Mouse (Mus musculus) heart, embryonic 16.5 days (tissue): ENCODE data around the gene Dbx1. TPM values are rescaled to one million over a fixed set of nuclear protein-coding genes. Genes with fewer than 3 reads are reported as not detected.
A peak's percentile ranks its signal among the peaks of the same experiment; 100 is the strongest.

ENCODE experiments used
- ATAC-seq: fragments of 200-750 bp; cut with Nextera tagmentation; replicated peaks from 2 replicates; pipeline ENCODE4 v1.8.0; 2017; ENCODE audit warnings: moderate number of reproducible peaks; ENCODE audit not compliant: insufficient read depth, low FRiP score; ENCODE audit errors: extremely low read depth
- H3K27ac ChIP-seq: fragments of 300-500 bp; sonication (generic); 2 replicates; pipeline ENCODE4 v1.5.1; 2014; ENCODE audit warnings: mild to moderate bottlenecking, low read length, control low read depth, moderate library complexity
- H3K27me3 ChIP-seq: fragments of 300-500 bp; sonication (generic); 2 replicates; pipeline ENCODE4 v1.6.1; 2014; ENCODE audit warnings: low read length, mixed read lengths; ENCODE audit not compliant: control insufficient read depth, insufficient read depth
- H3K36me3 ChIP-seq: fragments of 300-500 bp; sonication (generic); 2 replicates; pipeline ENCODE4 v1.6.1; 2014; ENCODE audit not compliant: control insufficient read depth, insufficient read depth
- H3K4me1 ChIP-seq: fragments of 300-500 bp; sonication (generic); 2 replicates; pipeline ENCODE4 v1.6.1; 2014; ENCODE audit warnings: low read length, mixed read lengths; ENCODE audit not compliant: control insufficient read depth, insufficient read depth
- H3K4me2 ChIP-seq: fragments of 300-500 bp; sonication (generic); 2 replicates; pipeline ENCODE4 v1.6.1; 2014; ENCODE audit warnings: low read depth, mild to moderate bottlenecking, control low read depth, low read length
- H3K4me3 ChIP-seq: fragments of 300-500 bp; sonication (generic); 2 replicates; pipeline ENCODE4 v1.5.1; 2014; ENCODE audit warnings: mild to moderate bottlenecking, control low read depth, low read length
- H3K9ac ChIP-seq: fragments of 300-500 bp; sonication (generic); 2 replicates; pipeline ENCODE4 v1.6.1; 2014; ENCODE audit warnings: low read length, control low read depth
- H3K9me3 ChIP-seq: fragments of 300-500 bp; sonication (generic); replicated peaks from 2 replicates; pipeline ENCODE4 v1.6.1; 2016; ENCODE audit warnings: low read length; ENCODE audit not compliant: control insufficient read depth
- WGBS: fragments of 180-500 bp; shearing (Covaris S2); extraction: QIAGEN DNeasy Blood & Tissue Kit; methylation state at CpG from one replicate; pipeline ENCODE4 v1.1.7; 2014; 5-methylcytosine and 5-hydroxymethylcytosine counted together
- polyA plus RNA-seq: library from polyadenylated mRNA; unstranded; fragments of >200 nt; fragmentation: Nextera tagmentation; extraction: Ambion mirVana; gene quantifications from 2 replicates; pipeline ENCODE4 v1.2.1, GENCODE M21; 2015

Dbx1 gene
- polyA plus RNA-seq, 1 experiment from 2014 or later = not detected

DNA sequence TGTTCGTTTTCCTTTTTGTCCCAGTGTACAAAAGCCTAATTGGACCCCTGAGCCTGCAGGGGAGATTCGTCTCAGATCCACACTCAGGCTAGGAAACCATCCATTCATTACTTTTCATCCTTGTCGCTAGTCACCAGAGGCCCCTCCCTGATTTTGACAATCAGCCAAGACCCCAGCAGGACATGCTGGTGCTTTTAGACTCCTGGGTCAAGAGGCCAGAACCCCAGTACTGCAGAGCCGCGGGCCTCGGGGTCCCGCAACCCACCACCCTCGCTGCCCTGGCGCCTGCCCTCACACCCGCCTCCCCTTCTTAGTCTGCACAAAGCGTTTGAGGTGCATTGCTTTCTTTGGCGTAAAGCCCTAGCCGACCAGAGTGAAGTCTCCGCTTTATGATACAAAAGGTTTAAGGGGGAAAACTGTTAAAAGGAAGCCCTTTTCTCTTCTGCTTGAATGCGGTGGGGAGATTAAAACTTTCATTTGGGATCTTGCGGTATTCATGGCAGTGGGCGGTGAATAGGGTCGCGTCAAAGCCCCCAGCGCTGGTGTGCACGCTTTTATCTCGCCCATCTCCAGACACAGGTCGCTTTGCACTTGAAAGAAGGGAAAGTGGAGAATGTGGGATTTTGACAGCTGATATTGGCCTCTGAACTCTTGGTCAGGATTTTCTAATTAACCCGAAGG lies 25.3 kb upstream of the Dbx1 start:
- Histone ChIP-seq H3K4me1 (no peaks in the 10 kb centered on the region), H3K36me3 (no peaks in the 10 kb centered on the region), H3K4me3 (no peak overlapping the region), H3K27me3 (peaks cover 18% of the 10 kb centered on the region), H3K9me3 (no peaks in the 10 kb centered on the region), H3K9ac (no peak overlapping the region), H3K27ac (no peak overlapping the region), H3K4me2 (peak overlapping the region; percentile 31; the same call in 1 of the 2 replicates)
- 4% methylated on average over 24 of the region's 24 CpGs for WGBS
- ATAC-seq = no peak

DNA sequence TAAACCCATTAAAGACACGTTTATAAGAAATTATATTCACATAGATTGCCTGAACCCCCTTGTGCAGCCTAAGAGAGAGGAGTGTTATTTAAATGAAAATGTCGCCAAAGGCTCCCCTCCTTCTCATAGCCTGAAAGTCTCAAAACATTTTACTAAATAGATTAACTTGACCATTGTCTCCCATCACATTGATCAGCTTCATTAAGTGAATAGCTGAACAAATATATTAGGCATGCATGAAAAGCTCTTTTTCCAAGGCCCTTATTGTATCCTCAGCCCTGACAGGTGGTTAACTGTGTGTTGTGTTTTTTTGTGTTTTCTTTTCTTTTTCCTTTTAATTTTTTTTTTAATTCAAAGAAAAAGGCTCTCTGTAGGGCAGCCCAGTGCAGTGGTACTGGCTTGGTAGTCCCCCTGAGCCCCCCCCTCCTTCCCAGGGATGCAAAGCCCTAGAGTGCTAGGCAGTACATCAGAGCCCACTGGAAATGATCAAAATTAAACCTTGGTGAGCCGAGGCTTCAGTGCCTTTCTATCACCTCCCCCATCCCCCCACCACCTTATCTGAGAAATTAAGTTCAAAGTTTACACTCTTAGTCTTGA lies 4.2 kb upstream of the Dbx1 start:
- Histone ChIP-seq H3K4me3 (no peak overlapping the region), H3K9me3 (peaks cover 3% of the 10 kb centered on the region; the same call in 1 of the 2 replicates), H3K4me1 (no peaks in the 10 kb centered on the region), H3K27me3 (peaks cover 53% of the 10 kb centered on the region), H3K27ac (no peak overlapping the region), H3K9ac (no peak overlapping the region), H3K36me3 (no peaks in the 10 kb centered on the region), H3K4me2 (no peak overlapping the region)
- no peak for ATAC-seq
- WGBS = 32% methylated on average over 3 of the region's 3 CpGs

DNA sequence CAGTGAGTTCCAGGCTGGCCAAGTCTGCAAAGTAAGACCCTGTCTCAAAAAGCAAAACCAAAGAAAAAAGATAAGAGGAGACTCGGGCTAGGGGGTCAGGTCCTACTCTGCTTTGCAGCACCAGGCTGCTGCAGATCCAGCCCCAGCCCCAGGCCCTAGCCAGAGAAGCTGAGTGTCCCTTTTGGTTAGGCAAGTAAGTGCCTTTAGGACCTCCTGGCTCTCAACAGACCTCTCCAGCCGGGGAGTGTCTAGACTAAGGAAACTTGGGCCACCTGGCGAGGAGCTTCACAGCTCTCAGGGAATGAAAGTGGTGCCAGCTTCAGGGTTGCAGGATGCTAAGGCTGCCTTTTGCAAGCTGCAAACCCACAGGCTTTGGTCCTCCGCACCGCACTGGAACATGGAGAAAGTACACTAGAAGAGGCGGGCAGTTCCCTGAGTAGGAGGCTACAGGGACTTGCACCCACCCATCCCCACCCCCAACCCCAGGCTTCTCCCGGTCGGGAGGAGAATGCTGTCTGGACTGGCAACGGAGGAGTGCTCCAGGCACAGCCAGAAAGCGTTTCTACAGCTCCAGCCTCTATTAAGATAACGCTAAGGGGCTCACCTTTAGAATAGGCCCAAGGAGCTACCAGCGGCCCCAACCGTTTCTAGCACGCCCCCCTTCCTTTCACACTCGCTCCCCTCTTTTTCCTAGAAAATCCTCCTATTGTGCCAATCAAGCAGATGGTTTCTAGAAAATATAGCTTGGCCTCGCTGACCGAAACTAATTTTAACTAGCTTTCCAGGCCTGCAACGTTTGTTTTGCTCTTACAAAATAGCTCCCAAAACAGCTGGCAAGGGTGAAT lies 3.4 kb upstream of the Dbx1 start:
- no peak overlapping the region for H3K27ac ChIP-seq
- H3K9me3 ChIP-seq = no peaks in the 10 kb centered on the region
- WGBS = 23% methylated on average over 18 of the region's 18 CpGs
- H3K36me3 ChIP-seq = no peaks in the 10 kb centered on the region
- H3K4me3 ChIP-seq = no peak overlapping the region
- no peak overlapping the region for H3K4me2 ChIP-seq
- ATAC-seq = no peak
- peaks cover 59% of the 10 kb centered on the region for H3K27me3 ChIP-seq
- no peak overlapping the region for H3K9ac ChIP-seq
- no peaks in the 10 kb centered on the region for H3K4me1 ChIP-seq

DNA sequence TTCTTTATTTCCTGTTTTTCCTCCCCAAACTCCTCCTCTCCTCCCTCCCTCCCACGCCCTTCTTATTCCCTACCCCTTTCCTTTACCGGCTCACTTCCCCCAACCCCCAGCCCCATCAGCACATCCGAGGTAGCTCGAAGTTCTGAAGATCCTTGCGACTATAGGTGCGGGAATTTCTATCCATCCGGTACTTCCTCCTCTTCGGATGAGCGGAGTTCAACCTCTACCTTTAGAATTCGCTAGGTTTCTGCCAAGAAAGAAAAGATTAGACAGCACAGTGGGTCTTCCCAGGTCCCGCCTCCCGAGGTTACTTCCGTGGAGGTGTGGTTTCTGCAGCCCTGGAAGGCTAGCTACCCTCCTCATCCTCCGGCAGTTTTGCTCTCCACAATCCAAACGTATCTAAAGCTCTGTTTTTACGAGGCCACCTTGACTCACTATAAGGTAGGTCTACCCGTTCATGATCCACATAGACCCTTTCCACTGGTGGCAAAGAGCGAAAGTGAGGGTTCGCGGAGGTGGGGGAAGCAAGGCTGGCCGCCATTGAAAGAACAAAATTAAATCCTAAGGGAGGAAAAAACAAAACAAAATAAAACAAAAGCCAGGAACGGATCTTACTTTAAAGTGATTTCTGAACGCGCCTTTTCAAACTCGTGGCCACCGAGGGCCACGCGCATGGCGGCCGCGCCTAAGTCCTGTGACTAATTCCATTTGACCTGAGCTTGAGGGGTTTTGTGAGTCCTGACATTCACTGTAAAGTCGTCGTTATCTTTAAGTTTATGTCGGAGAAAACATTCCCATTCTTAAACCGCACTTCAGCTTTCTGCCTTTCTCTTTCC lies 2.5 kb upstream of the Dbx1 start:
- Histone ChIP-seq H3K27me3 (peaks cover 64% of the 10 kb centered on the region), H3K9ac (no peak overlapping the region), H3K36me3 (no peaks in the 10 kb centered on the region), H3K4me3 (peak overlapping the region; percentile 2), H3K27ac (no peak overlapping the region), H3K4me2 (peak overlapping the region; percentile 39), H3K9me3 (no peaks in the 10 kb centered on the region), H3K4me1 (peaks cover 6% of the 10 kb centered on the region)
- 3% methylated on average over 35 of the region's 35 CpGs for WGBS
- ATAC-seq = no peak

DNA sequence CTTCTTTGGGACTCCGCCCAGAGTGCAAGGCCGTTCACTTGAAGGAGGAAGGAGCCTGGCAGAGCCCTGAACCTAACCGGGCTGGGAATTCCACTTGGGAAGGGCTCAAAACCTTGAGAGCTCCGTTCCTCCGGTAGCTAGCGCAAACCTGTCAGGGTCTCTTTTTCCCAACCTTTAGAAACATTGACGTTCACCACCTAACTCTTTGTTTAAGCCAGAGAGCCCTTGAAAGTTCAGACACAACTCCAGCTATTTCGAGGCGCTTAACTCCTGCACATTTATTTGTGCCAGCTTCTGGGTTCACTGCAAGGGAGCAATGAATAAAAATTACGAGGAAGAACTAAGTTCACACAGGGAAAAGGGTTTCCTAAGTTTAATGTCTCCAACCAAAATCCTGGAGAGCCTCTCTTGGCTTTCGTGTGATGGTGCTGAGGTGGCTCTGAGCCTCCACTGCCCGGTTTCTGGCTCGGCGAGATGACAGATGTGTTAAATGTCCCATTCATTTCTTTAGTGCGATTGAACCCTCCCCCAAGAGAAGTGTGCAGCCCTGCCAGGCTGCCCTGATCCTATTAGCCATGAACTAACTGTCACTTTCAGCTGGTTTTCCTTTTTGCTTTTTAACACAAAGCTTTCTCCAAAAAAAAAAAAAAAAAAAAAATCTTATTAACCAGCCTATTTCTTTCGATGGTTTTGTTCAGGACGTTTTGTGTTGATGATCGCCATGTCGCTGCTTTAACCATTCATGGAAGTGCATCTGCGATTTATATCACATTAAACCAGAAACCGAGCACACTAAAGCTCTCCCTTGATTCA lies 1.4 kb upstream of the Dbx1 start:
- no peak for ATAC-seq
- Histone ChIP-seq H3K4me2 (no peak overlapping the region), H3K36me3 (no peaks in the 10 kb centered on the region), H3K4me1 (peaks cover 13% of the 10 kb centered on the region), H3K27ac (no peak overlapping the region), H3K9me3 (no peaks in the 10 kb centered on the region), H3K27me3 (peaks cover 70% of the 10 kb centered on the region), H3K9ac (no peak overlapping the region), H3K4me3 (no peak overlapping the region)
- WGBS = 4% methylated on average over 21 of the region's 21 CpGs

DNA sequence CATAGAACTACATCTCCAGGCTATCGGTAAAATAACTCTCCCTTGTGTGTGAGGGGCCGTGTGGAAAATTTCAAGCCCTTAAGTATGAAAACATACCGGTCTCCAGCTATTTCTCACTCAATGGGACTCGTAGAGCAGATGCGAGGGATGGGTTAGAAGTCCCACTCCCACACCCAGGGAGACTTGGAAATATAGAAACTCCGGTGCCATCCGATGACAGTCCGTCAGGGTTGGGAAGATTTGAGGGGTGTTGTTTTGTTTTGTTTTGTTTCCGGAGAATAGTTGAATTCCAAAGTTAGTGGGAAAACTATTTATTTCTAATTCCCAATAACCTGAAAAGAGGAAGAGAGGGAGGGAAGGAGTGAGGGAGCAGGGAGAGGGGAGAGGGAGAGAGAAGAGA lies 632 bp upstream of the Dbx1 start:
- H3K9me3 ChIP-seq = no peaks in the 10 kb centered on the region
- no peaks in the 10 kb centered on the region for H3K36me3 ChIP-seq
- no peak overlapping the region for H3K27ac ChIP-seq
- ATAC-seq = no peak
- peaks cover 13% of the 10 kb centered on the region for H3K4me1 ChIP-seq
- H3K9ac ChIP-seq = no peak overlapping the region
- H3K4me2 ChIP-seq = no peak overlapping the region
- no peak overlapping the region for H3K4me3 ChIP-seq
- peaks cover 75% of the 10 kb centered on the region for H3K27me3 ChIP-seq
- 5% methylated on average over 9 of the region's 9 CpGs for WGBS

DNA sequence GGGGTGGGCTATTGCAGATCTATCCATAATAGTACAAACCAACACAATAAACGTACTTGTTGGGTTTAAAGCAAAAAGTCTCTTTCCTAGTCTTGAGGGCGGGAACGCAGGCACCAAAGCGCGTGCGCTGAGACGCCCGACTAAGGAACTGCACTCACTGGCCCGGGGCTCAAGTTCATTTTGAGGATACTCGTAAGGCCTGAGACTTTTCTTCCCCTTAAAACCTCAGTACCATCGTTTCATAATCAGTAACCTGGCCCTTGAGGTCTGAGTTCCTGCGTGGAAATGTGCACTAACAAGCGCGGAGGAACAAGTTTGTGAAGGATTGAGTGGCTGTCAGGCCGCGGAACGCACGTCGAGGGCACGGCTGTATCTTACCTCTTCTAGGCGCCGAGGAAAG lies 678 bp downstream of the Dbx1 start:
- Histone ChIP-seq H3K27me3 (peaks cover 75% of the 10 kb centered on the region), H3K9ac (no peak overlapping the region), H3K36me3 (no peaks in the 10 kb centered on the region), H3K4me2 (no peak overlapping the region), H3K27ac (no peak overlapping the region), H3K4me1 (peaks cover 13% of the 10 kb centered on the region), H3K4me3 (no peak overlapping the region), H3K9me3 (no peaks in the 10 kb centered on the region)
- 2% methylated on average over 22 of the region's 22 CpGs for WGBS
- no peak for ATAC-seq

DNA sequence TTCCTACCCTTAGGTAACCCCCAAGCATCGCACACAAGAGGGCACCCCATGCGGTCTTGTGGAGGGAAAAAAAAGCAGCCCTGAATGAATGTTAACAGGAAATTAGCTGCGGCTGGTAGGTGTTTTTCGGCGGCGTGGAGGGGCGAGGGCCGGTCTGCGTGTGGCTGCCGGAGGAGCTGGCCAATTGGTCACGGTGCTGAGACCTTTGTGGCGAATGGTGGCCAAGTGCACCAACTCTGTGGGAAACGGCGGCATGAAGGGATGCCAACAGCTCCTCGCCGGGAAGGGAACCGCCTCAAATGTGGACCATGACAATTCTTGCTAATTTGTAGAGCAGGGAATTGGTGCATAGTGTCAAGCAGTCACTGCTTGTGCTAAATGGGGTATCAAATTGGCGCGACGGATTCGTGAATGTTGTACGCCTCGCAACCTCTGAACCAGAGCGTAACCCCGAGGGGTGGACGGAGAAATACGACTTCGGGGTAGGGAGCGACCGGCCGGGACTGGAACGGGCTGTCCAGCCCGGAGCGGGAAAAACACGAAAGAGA lies 1.5 kb downstream of the Dbx1 start:
- Histone ChIP-seq H3K27ac (no peak overlapping the region), H3K4me3 (peak overlapping the region; percentile 48; the same call in 1 of the 2 replicates), H3K4me1 (peaks cover 13% of the 10 kb centered on the region), H3K27me3 (peaks cover 74% of the 10 kb centered on the region), H3K9me3 (no peaks in the 10 kb centered on the region), H3K9ac (no peak overlapping the region), H3K36me3 (no peaks in the 10 kb centered on the region), H3K4me2 (peak overlapping the region; percentile 66; the same call in 1 of the 2 replicates)
- 2% methylated on average over 35 of the region's 35 CpGs for WGBS
- ATAC-seq = no peak
